Mouse (Mus musculus): ENCODE measurements around the gene Cdc42ep4. TPM values are rescaled to one million over a fixed set of nuclear protein-coding genes. Genes with fewer than 3 reads are reported as not detected.

Gene Cdc42ep4
- polyA plus RNA-seq, 1 experiment from 2014 or later = 109 TPM

DNA sequence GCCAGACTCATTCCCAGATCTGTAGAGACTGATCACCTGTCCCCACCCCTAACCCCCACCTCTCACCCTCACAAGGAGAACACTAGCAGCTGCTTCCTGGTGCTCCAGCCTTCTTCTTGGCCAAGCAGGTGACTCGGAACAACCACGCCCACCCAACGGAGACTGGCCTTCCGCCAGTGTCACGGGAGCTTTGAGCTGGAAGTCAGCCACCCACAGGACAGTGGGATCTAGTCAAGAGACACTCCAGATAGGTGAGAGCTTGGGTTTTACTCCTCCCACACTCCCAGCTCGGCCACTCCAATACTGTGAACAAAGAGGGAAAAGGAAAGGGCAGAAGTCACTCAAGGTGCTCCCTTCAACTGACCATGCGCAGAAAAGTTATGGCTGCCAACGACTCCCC lies 12.5 kb downstream of the Cdc42ep4 start:
- H3K27me3 ChIP-seq = no peaks in the 10 kb centered on the region
- ATAC-seq (ENCODE audit: low FRiP score) = no peak
- H3K36me3 ChIP-seq (replicated peaks) = peaks cover 52% of the 10 kb centered on the region

DNA sequence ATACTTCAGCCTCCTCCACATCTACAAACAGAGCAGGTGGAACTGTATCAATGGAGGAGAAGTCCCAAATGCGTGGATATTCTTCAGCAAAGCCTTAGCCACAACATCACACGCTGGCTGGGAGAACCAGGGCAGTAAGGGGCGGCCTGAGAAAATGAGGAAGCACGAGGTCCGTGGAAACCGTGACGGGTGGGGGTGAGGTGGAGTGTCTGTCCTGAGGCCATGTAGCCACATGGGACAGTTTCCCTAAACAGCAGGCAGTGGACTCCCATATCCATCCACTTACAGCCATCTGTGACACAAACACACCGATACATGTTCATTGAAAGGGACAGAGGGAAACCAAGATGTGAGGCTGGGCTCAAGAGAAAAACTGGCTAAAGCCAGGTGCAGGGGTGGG lies 13.8 kb downstream of the Cdc42ep4 start:
- ATAC-seq (ENCODE audit: low FRiP score) = no peak
- Histone ChIP-seq H3K9me3 (no peaks in the 10 kb centered on the region), H3K4me1 (peaks cover 55% of the 10 kb centered on the region), H3K4me3 (replicated peaks) (no peak overlapping the region), H3K9ac (no peak overlapping the region), H3K4me2 (no peak overlapping the region), H3K36me3 (replicated peaks) (peaks cover 41% of the 10 kb centered on the region), H3K27me3 (no peaks in the 10 kb centered on the region), H3K27ac (no peak overlapping the region)
- WGBS = 85% methylated on average over 8 of the region's 8 CpGs

More for the DNA sequence above, 12.5 kb downstream of the Cdc42ep4 start:
- Histone ChIP-seq H3K27ac (no peak overlapping the region), H3K4me3 (replicated peaks) (no peak overlapping the region), H3K4me1 (peaks cover 48% of the 10 kb centered on the region), H3K9ac (peak overlapping the region; percentile 17; the same call in 1 of the 2 replicates), H3K9me3 (no peaks in the 10 kb centered on the region), H3K4me2 (no peak overlapping the region)
- WGBS = 88% methylated on average over 8 of the region's 8 CpGs

DNA sequence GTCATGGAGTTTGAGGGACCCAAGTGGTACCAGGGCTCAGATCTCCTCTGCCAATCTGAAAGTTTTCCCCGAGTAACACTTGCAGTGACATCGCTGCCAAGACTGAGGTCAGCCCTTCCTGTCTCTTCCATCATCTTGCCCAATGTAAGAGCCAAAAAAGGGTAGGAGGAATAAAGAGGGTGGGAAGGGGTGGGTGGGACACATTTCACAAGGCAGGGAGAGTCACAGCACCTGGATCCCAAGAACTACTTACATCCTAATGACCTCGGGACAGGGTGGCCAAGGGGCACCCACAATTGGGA lies 14.2 kb downstream of the Cdc42ep4 start:
- Histone ChIP-seq H3K27me3 (no peaks in the 10 kb centered on the region), H3K4me3 (replicated peaks) (no peak overlapping the region), H3K4me2 (no peak overlapping the region), H3K9me3 (no peaks in the 10 kb centered on the region), H3K4me1 (peaks cover 55% of the 10 kb centered on the region), H3K9ac (no peak overlapping the region), H3K36me3 (replicated peaks) (peaks cover 37% of the 10 kb centered on the region), H3K27ac (no peak overlapping the region)
- no peak for ATAC-seq (ENCODE audit: low FRiP score)
- 93% methylated on average over 3 of the region's 3 CpGs for WGBS

GRCm38 (mm10) chr11:113736848-113737552 lies 14.7 kb downstream of the Cdc42ep4 start:
- Histone ChIP-seq H3K27ac (no peak overlapping the region), H3K9me3 (no peaks in the 10 kb centered on the region), H3K4me3 (replicated peaks) (no peak overlapping the region), H3K4me2 (no peak overlapping the region), H3K36me3 (replicated peaks) (peaks cover 32% of the 10 kb centered on the region), H3K27me3 (no peaks in the 10 kb centered on the region), H3K9ac (no peak overlapping the region), H3K4me1 (peaks cover 59% of the 10 kb centered on the region)
- ATAC-seq (ENCODE audit: low FRiP score) = no peak
- 87% methylated on average over 11 of the region's 11 CpGs for WGBS

DNA sequence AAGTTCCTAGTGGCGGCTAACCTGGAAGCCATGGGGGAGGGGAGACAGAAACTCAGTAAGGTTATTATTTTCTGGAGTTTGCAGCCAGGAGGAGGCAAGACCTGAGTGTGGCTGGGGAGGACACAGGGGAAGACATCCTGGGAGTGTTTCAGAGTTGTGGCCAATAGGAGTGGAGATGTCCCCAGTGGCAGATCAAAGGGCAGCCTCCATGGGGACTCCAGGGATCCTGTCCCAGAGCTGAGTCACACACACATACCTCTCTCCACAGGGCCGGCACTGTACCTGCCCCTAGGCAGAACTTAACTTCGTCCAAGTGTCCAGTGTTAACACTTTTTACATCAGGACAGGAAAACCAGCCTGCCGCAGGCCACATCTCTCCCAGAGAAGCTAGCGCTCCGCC lies 16.5 kb downstream of the Cdc42ep4 start:
- no peaks in the 10 kb centered on the region for H3K27me3 ChIP-seq
- WGBS = 81% methylated on average over 6 of the region's 6 CpGs
- H3K4me1 ChIP-seq = peaks cover 61% of the 10 kb centered on the region
- H3K9ac ChIP-seq = peak overlapping the region; percentile 12; the same call in 1 of the 2 replicates
- no peak overlapping the region for H3K4me2 ChIP-seq
- no peaks in the 10 kb centered on the region for H3K9me3 ChIP-seq
- H3K27ac ChIP-seq = no peak overlapping the region
- peaks cover 15% of the 10 kb centered on the region for H3K36me3 ChIP-seq (replicated peaks)
- no peak overlapping the region for H3K4me3 ChIP-seq (replicated peaks)
- ATAC-seq (ENCODE audit: low FRiP score) = no peak

DNA sequence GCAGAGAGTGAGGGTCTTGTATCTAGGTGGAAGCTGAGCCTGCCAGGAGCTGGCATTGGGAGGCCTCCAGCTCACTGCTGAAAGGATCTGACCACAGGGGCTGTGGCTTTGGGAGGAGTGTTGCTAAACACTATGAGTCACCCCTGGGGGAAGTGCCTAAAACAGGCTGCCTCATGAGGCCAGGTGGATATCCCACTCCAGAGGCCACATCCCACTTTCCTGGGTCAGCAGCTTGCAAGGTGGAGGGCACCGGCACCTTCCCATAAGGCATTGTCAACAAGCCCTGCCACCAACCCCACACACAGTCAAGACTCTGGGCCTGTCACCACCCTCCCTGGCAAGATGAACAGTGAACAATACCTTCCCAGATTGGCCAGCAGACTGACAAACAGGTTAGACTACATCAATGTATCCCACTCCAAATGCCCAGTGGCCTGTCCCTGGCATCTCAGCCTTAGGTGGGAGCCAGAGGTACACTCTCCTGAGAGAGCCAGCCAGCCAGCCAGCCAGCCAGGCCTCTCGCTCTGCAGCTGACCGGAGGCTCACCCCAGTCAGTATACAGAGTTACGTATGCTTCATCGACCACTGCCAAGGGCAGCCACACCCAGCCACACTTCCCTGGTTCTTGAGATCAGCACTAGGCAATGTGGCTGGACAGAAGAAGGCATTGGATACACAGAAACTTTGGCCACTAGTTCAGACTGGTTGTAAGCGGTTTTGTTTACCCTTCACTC lies 17.9 kb downstream of the Cdc42ep4 start:
- Histone ChIP-seq H3K4me3 (replicated peaks) (no peak overlapping the region), H3K27ac (no peak overlapping the region), H3K4me1 (peaks cover 50% of the 10 kb centered on the region), H3K9ac (no peak overlapping the region), H3K9me3 (no peaks in the 10 kb centered on the region), H3K4me2 (no peak overlapping the region), H3K27me3 (no peaks in the 10 kb centered on the region), H3K36me3 (replicated peaks) (peaks cover 17% of the 10 kb centered on the region)
- ATAC-seq (ENCODE audit: low FRiP score) = no peak
- 62% methylated on average over 6 of the region's 6 CpGs for WGBS

- Histone ChIP-seq H3K4me3 (replicated peaks) (no peak overlapping the region), H3K36me3 (replicated peaks) (peaks cover 32% of the 10 kb centered on the region), H3K9ac (no peak overlapping the region), H3K4me1 (peaks cover 40% of the 10 kb centered on the region), H3K4me2 (no peak overlapping the region), H3K27me3 (no peaks in the 10 kb centered on the region), H3K27ac (no peak overlapping the region), H3K9me3 (no peaks in the 10 kb centered on the region)
- WGBS = 93% methylated on average over 10 of the region's 10 CpGs
- no peak for ATAC-seq (ENCODE audit: low FRiP score)
Observed at GRCm38 (mm10) chr11:113731945-113732612, 19.6 kb downstream of the Cdc42ep4 start.

- Histone ChIP-seq H3K4me3 (replicated peaks) (no peak overlapping the region), H3K9me3 (no peaks in the 10 kb centered on the region), H3K36me3 (replicated peaks) (peaks cover 39% of the 10 kb centered on the region), H3K9ac (no peak overlapping the region), H3K4me1 (peaks cover 34% of the 10 kb centered on the region), H3K27ac (no peak overlapping the region), H3K4me2 (no peak overlapping the region), H3K27me3 (no peaks in the 10 kb centered on the region)
- 77% methylated on average over 3 of the region's 3 CpGs for WGBS
- no peak for ATAC-seq (ENCODE audit: low FRiP score)
Observed at GRCm38 (mm10) chr11:113730879-113731278, 20.8 kb downstream of the Cdc42ep4 start.

DNA sequence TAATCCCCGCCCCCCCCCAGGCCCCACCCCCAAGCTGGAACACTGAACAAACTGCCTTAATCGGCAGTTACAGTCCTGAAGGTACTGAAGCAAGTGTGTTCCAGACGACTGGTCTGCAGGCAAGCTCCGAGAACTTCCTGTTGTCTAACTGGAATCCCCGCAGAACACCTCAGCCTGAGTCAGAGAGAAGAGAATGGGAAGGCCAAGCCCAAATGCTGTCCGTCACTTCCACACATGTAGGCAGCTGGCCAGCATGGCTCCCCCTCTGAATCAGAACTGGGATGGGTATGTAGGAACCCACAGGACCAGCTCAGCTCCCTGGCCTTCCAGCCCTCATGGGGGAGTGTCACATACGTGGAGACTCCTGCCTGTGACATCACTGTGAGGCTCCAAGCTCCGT lies 21.8 kb downstream of the Cdc42ep4 start:
- peaks cover 49% of the 10 kb centered on the region for H3K36me3 ChIP-seq (replicated peaks)
- H3K27me3 ChIP-seq = no peaks in the 10 kb centered on the region
- H3K9me3 ChIP-seq = no peaks in the 10 kb centered on the region
- no peak overlapping the region for H3K9ac ChIP-seq
- H3K4me1 ChIP-seq = peaks cover 30% of the 10 kb centered on the region
- H3K4me2 ChIP-seq = no peak overlapping the region
- no peak for ATAC-seq (ENCODE audit: low FRiP score)
- 75% methylated on average over 8 of the region's 8 CpGs for WGBS
- H3K27ac ChIP-seq = no peak overlapping the region
- no peak overlapping the region for H3K4me3 ChIP-seq (replicated peaks)

DNA sequence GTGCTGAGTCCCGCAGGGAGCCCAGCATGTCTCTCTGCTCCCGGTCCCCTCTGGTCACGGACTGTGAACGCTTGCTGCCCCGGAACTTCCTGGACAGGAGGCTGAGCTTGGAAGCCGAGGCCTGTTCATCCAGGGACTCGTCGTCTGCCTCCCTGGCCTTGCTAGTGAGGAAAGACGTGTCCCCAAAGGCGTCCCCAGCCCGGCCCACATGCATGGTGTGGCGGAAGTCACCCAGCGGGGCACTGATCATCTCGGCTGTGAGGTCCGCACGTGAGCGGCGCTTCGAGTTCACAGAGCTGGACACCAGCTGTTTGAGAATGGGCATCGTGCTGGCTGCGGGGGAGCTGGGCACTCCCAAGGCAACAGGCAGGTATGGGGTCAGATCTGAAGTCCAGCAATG lies 22.4 kb downstream of the Cdc42ep4 start:
- ATAC-seq (ENCODE audit: low FRiP score) = no peak
- WGBS = 89% methylated on average over 21 of the region's 21 CpGs
- no peaks in the 10 kb centered on the region for H3K27me3 ChIP-seq
- peaks cover 24% of the 10 kb centered on the region for H3K4me1 ChIP-seq
- no peak overlapping the region for H3K9ac ChIP-seq
- peaks cover 53% of the 10 kb centered on the region for H3K36me3 ChIP-seq (replicated peaks)
- no peaks in the 10 kb centered on the region for H3K9me3 ChIP-seq
- no peak overlapping the region for H3K4me2 ChIP-seq
- no peak overlapping the region for H3K4me3 ChIP-seq (replicated peaks)
- no peak overlapping the region for H3K27ac ChIP-seq

DNA sequence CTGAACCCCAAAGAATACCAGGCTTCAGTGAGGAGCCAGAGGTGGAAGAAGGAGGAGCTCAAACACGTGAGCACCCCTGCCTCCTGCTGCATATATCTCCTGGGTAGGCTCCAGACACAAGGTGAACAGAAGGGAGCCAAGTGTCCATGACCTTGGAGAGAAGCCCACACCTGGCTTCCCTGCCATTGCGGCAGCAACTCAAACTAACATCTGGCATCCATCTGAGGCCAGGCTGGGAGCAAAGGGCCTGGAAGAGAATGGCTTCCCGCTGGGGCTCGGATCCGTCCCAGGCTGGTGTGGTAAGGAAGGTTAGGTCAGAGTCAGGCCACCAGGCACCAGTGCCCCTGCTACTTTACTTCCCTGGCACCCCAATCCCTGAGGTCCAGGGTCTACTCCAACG lies 23.7 kb downstream of the Cdc42ep4 start:
- ATAC-seq (ENCODE audit: low FRiP score) = no peak
- no peak overlapping the region for H3K9ac ChIP-seq
- no peak overlapping the region for H3K4me3 ChIP-seq (replicated peaks)
- H3K36me3 ChIP-seq (replicated peaks) = peaks cover 57% of the 10 kb centered on the region
- WGBS = 78% methylated on average over 6 of the region's 6 CpGs
- H3K4me2 ChIP-seq = no peak overlapping the region
- H3K27me3 ChIP-seq = no peaks in the 10 kb centered on the region
- H3K27ac ChIP-seq = no peak overlapping the region
- H3K9me3 ChIP-seq = no peaks in the 10 kb centered on the region
- peaks cover 16% of the 10 kb centered on the region for H3K4me1 ChIP-seq

DNA sequence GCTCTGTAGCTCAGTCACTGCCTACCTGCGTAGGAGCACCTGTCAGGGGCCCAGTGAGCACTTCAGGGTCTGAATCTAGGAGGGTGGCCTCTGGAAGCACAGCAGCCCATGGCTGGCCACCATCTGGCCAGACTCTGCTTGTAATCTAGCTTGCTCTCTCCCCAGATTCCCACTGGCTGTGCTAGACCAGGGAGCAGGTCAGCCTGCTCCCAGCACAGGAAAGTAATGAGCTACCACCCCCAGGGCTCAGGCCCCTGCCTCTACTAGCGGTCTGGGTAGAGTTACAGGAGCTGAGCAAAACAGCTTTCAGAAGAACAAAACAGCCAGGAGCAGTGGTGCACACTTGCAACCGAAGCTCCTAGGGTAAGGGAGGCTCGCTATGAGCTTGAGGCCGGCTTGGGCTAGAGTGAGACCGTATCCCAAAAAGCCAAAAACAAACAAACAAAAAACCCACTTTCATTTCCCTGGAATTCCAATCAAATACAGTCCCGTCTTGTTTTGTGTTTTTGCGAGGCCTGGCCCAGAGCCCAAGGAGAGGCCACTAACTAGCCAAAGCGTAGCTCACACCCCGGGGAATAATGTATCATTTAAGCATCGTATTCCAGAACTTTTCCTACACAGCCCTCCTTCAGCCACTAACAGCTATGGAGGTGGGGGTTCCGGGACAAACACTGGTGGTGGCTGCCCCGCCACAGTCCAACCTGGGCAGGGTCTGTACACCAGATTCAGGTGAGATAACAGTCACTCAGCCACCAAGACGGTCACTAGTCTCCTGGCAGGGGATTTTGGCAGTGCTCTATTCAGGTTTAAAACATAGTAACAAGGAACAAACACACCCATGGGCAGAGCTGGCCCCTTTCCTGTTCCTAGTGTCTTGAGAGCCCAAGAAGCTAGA lies 24.4 kb downstream of the Cdc42ep4 start:
- H3K4me3 ChIP-seq (replicated peaks) = no peak overlapping the region
- no peaks in the 10 kb centered on the region for H3K27me3 ChIP-seq
- no peak overlapping the region for H3K9ac ChIP-seq
- H3K9me3 ChIP-seq = no peaks in the 10 kb centered on the region
- H3K4me2 ChIP-seq = no peak overlapping the region
- 89% methylated on average over 14 of the region's 14 CpGs for WGBS
- 0 out of 2 replicates have a peak overlapping the region, but pooled peaks have one; percentile 9 for H3K27ac ChIP-seq
- H3K36me3 ChIP-seq (replicated peaks) = peaks cover 57% of the 10 kb centered on the region
- peaks cover 17% of the 10 kb centered on the region for H3K4me1 ChIP-seq
- ATAC-seq (ENCODE audit: low FRiP score) = no peak
